Mouse (Mus musculus): ENCODE measurements around the gene Gdf3.

Gdf3 gene

GRCm38 (mm10) chr6:122609771-122610170 lies at the start of gene Gdf3:
Gene Gdf3, minus strand, starts transcription at chr6:122610087.
- CTCF ChIA-PET, result interaction anchor here in 3 of 4 experiments (0.6 to 2.3 kb wide), 11 partner anchors 14 to 274 kb away, joined by 3 to 15 read pairs (median 4); partner anchors contain the start of gene Dppa3 (in 1 of the 3)
- POLR2A ChIA-PET, result interaction anchor here (0.5 to 10.4 kb wide), 92 partner anchors 8 to 1415 kb away, joined by 3 to 257 read pairs (median 10); partner anchors contain the start of genes Dppa3 (in 3 of the 4), Nanog (in 3 of the 4), Phc1 (in 3 of the 4) and Apobec1 (in 2 of the 4)

- POLR2A ChIA-PET, result interaction anchor here in 3 of 4 experiments (0.8 to 4.3 kb wide), 15 partner anchors 9 to 215 kb away, joined by 3 to 22 read pairs (median 4); partner anchors contain the start of genes Gdf3 (in 1 of the 3), Nanog (in 1 of the 3) and Necap1 (in 1 of the 3)
- CTCF ChIA-PET, result interaction anchor here (0.5 to 2.8 kb wide), 22 partner anchors 8 to 219 kb away, joined by 3 to 52 read pairs (median 3); no protein-coding TSS in a partner anchor
Measured at GRCm38 (mm10) chr6:122659567-122659966, 49.7 kb upstream of the Gdf3 start.

GRCm38 (mm10) chr6:122657630-122658029 lies 47.7 kb upstream of the Gdf3 start:
- ChIA-PET POLR2A (no interaction called here), CTCF (interaction anchor here in 1 of 4 experiments (1.4 kb wide), 1 partner anchor 12 kb away, joined by 6 read pairs; no protein-coding TSS in a partner anchor)

- ChIA-PET CTCF (interaction anchor here in 1 of 4 experiments (1.7 kb wide), 1 partner anchor 15 kb away, joined by 4 read pairs; no protein-coding TSS in a partner anchor), POLR2A (interaction anchor here in 3 of 4 experiments (0.6 to 1.6 kb wide), 4 partner anchors 13 to 107 kb away, joined by 3 to 4 read pairs (median 3); no protein-coding TSS in a partner anchor)
Measured at GRCm38 (mm10) chr6:122654301-122654700, 44.4 kb upstream of the Gdf3 start.

- ChIA-PET CTCF (interaction anchor here in 1 of 4 experiments (0.6 to 1.4 kb wide), 2 partner anchors 8 to 138 kb away, joined by 3 to 5 read pairs; no protein-coding TSS in a partner anchor), POLR2A (interaction anchor here in 1 of 4 experiments (1.0 kb wide), 1 partner anchor 9 kb away, joined by 3 read pairs; no protein-coding TSS in a partner anchor)
Measured at GRCm38 (mm10) chr6:122650398-122650980, 40.6 kb upstream of the Gdf3 start.

GRCm38 (mm10) chr6:122649903-122650302 lies 40.0 kb upstream of the Gdf3 start:
- POLR2A ChIA-PET, result interaction anchor here in 1 of 4 experiments (0.7 kb wide), 1 partner anchor 42 kb away, joined by 3 read pairs; no protein-coding TSS in a partner anchor

GRCm38 (mm10) chr6:122644196-122644595 lies 34.3 kb upstream of the Gdf3 start:
- ChIA-PET POLR2A (interaction anchor here in 2 of 4 experiments (0.7 to 2.1 kb wide), 8 partner anchors 9 to 59 kb away, joined by 3 to 10 read pairs (median 3); partner anchors contain the start of gene Gdf3 (in 1 of the 2)), CTCF (interaction anchor here in 2 of 4 experiments (0.6 to 1.1 kb wide), 3 partner anchors 11 to 63 kb away, joined by 3 to 4 read pairs (median 3); partner anchors contain the start of gene Nanog (in 1 of the 2))

More at GRCm38 (mm10) chr6:122649903-122650302, 40.0 kb upstream of the Gdf3 start:
- CTCF ChIA-PET, result no interaction called here

- ChIA-PET POLR2A (interaction anchor here in 2 of 4 experiments (1.1 to 15.9 kb wide), 6 partner anchors 12 to 60 kb away, joined by 3 to 243 read pairs (median 5); partner anchors contain the start of genes Gdf3 (in 2 of the 2) and Dppa3 (in 1 of the 2)), CTCF (interaction anchor here in 2 of 4 experiments (0.7 to 1.0 kb wide), 2 partner anchors 26 to 32 kb away, joined by 3 to 9 read pairs; no protein-coding TSS in a partner anchor)
Measured at GRCm38 (mm10) chr6:122637566-122637965, 27.7 kb upstream of the Gdf3 start.

- POLR2A ChIA-PET, result interaction anchor here in 2 of 4 experiments (0.6 to 15.9 kb wide), 8 partner anchors 8 to 41 kb away, joined by 3 to 243 read pairs (median 4); partner anchors contain the start of genes Gdf3 (in 2 of the 2) and Dppa3 (in 1 of the 2)
- CTCF ChIA-PET, result interaction anchor here in 3 of 4 experiments (0.6 to 2.0 kb wide), 5 partner anchors 12 to 83 kb away, joined by 3 to 7 read pairs (median 4); partner anchors contain the start of gene Aicda (in 1 of the 3)
Measured at GRCm38 (mm10) chr6:122636666-122637065, 26.8 kb upstream of the Gdf3 start.

- POLR2A ChIA-PET, result interaction anchor here (0.6 to 15.9 kb wide), 7 partner anchors 9 to 81 kb away, joined by 3 to 243 read pairs (median 5); partner anchors contain the start of genes Gdf3 (in 2 of the 4) and Dppa3 (in 1 of the 4)
Measured at GRCm38 (mm10) chr6:122635315-122635714, 25.4 kb upstream of the Gdf3 start.

GRCm38 (mm10) chr6:122633411-122633810 lies 23.5 kb upstream of the Gdf3 start:
- POLR2A ChIA-PET, result interaction anchor here in 3 of 4 experiments (0.5 to 15.9 kb wide), 7 partner anchors 10 to 259 kb away, joined by 3 to 243 read pairs (median 3); partner anchors contain the start of gene Gdf3 (in 2 of the 3)
- CTCF ChIA-PET, result interaction anchor here (0.5 to 2.1 kb wide), 8 partner anchors 9 to 144 kb away, joined by 3 to 8 read pairs (median 4); no protein-coding TSS in a partner anchor

More at GRCm38 (mm10) chr6:122635315-122635714, 25.4 kb upstream of the Gdf3 start:
- CTCF ChIA-PET, result interaction anchor here (0.5 to 2.0 kb wide), 9 partner anchors 8 to 1946 kb away, joined by 3 to 7 read pairs (median 3); no protein-coding TSS in a partner anchor

GRCm38 (mm10) chr6:122627469-122628108 lies 17.7 kb upstream of the Gdf3 start:
- ChIA-PET CTCF (interaction anchor here in 3 of 4 experiments (0.5 to 1.9 kb wide), 13 partner anchors 14 to 1915 kb away, joined by 3 to 12 read pairs (median 5); partner anchors contain the start of gene Gdf3 (in 1 of the 3)), POLR2A (interaction anchor here (0.5 to 15.9 kb wide), 31 partner anchors 8 to 286 kb away, joined by 3 to 257 read pairs (median 3); partner anchors contain the start of gene Gdf3 (in 3 of the 4))

GRCm38 (mm10) chr6:122626110-122626509 lies 16.2 kb upstream of the Gdf3 start, which contains the start of gene Dppa3:
Gene Dppa3, plus strand, starts transcription at chr6:122626410.
- POLR2A ChIA-PET, result interaction anchor here in 3 of 4 experiments (0.6 to 15.9 kb wide), 22 partner anchors 8 to 318 kb away, joined by 3 to 257 read pairs (median 4); partner anchors contain the start of genes Gdf3 (in 3 of the 3), Aicda (in 1 of the 3), Apobec1 (in 1 of the 3) and M6pr (in 1 of the 3)
- CTCF ChIA-PET, result interaction anchor here in 3 of 4 experiments (0.6 to 1.9 kb wide), 8 partner anchors 12 to 364 kb away, joined by 3 to 9 read pairs (median 4); partner anchors contain the start of gene Gdf3 (in 1 of the 3)

- POLR2A ChIA-PET, result interaction anchor here (0.6 to 15.9 kb wide), 35 partner anchors 9 to 317 kb away, joined by 3 to 257 read pairs (median 4); partner anchors contain the start of genes Gdf3 (in 4 of the 4), Apobec1 (in 2 of the 4), M6pr (in 1 of the 4) and Nanog (in 1 of the 4)
- CTCF ChIA-PET, result interaction anchor here in 3 of 4 experiments (0.5 to 1.8 kb wide), 11 partner anchors 8 to 117 kb away, joined by 3 to 17 read pairs (median 4); no protein-coding TSS in a partner anchor
Measured at GRCm38 (mm10) chr6:122625156-122625555, 15.3 kb upstream of the Gdf3 start.

GRCm38 (mm10) chr6:122624480-122624879 lies 14.6 kb upstream of the Gdf3 start:
- ChIA-PET POLR2A (interaction anchor here (0.6 to 15.9 kb wide), 35 partner anchors 8 to 316 kb away, joined by 3 to 257 read pairs (median 4); partner anchors contain the start of genes Gdf3 (in 4 of the 4), Apobec1 (in 2 of the 4), M6pr (in 1 of the 4) and Nanog (in 1 of the 4)), CTCF (interaction anchor here in 2 of 4 experiments (0.6 to 1.8 kb wide), 12 partner anchors 9 to 68 kb away, joined by 3 to 11 read pairs (median 4); no protein-coding TSS in a partner anchor)

- CTCF ChIA-PET, result interaction anchor here in 1 of 4 experiments (0.8 kb wide), 1 partner anchor 59 kb away, joined by 3 read pairs; no protein-coding TSS in a partner anchor
- POLR2A ChIA-PET, result interaction anchor here in 2 of 4 experiments (0.6 to 13.2 kb wide), 5 partner anchors 10 to 1356 kb away, joined by 3 to 257 read pairs (median 4); partner anchors contain the start of gene Gdf3 (in 2 of the 2)
Measured at GRCm38 (mm10) chr6:122621066-122621465, 11.2 kb upstream of the Gdf3 start.
